Mouse (Mus musculus) midbrain, embryonic 11.5 days (tissue): ENCODE data around the gene Dhrs9. TPM values are rescaled to one million over a fixed set of nuclear protein-coding genes. Genes with fewer than 3 reads are reported as not detected.
A peak's percentile ranks its signal among the peaks of the same experiment; 100 is the strongest.
"Not testable (repeated sequence)": the region's sequence is repeated elsewhere in the genome, so short reads cannot be mapped to it uniquely, and the experiment has no call there.

Experiments
- ATAC-seq: fragments of 200-750 bp; cut with Nextera tagmentation; 2 replicates; pipeline ENCODE4 v1.8.0; 2017; ENCODE audit warnings: moderate TSS enrichment, moderate library complexity; ENCODE audit not compliant: low FRiP score
- DNase-seq: peaks from one replicate; pipeline ENCODE4 v3.0.0; 2015; ENCODE audit warnings: low spot score; ENCODE audit errors: missing footprints
- H3K27ac ChIP-seq: fragments of 300-500 bp; sonication (generic); 2 replicates; pipeline ENCODE4 v1.5.1; 2014; ENCODE audit warnings: low read depth, low read length
- H3K27me3 ChIP-seq: fragments of 300-500 bp; sonication (generic); 2 replicates; pipeline ENCODE4 v1.6.1; 2014; ENCODE audit warnings: mild to moderate bottlenecking, low read length, moderate library complexity, mixed read lengths; ENCODE audit not compliant: control insufficient read depth, insufficient read depth
- H3K36me3 ChIP-seq: fragments of 300-500 bp; sonication (generic); 2 replicates; pipeline ENCODE4 v1.6.1; 2014; ENCODE audit warnings: mild to moderate bottlenecking, low read length, moderate library complexity, mixed read lengths; ENCODE audit not compliant: control insufficient read depth, insufficient read depth
- H3K4me1 ChIP-seq: fragments of 300-500 bp; sonication (generic); 2 replicates; pipeline ENCODE4 v1.6.1; 2014; ENCODE audit warnings: low read length; ENCODE audit not compliant: control insufficient read depth, insufficient read depth
- H3K4me2 ChIP-seq: fragments of 300-500 bp; sonication (generic); 2 replicates; pipeline ENCODE4 v1.6.1; 2014; ENCODE audit warnings: mild to moderate bottlenecking, moderate library complexity
- H3K4me3 ChIP-seq: fragments of 300-500 bp; sonication (generic); 2 replicates; pipeline ENCODE4 v1.5.1; 2014; ENCODE audit warnings: low read depth, low read length
- H3K9ac ChIP-seq: fragments of 300-500 bp; sonication (generic); 2 replicates; pipeline ENCODE4 v1.6.1; 2014; ENCODE audit warnings: low read length
- H3K9me3 ChIP-seq: fragments of 300-500 bp; sonication (generic); 2 replicates; pipeline ENCODE4 v1.6.1; 2016; ENCODE audit warnings: low read length; ENCODE audit not compliant: control insufficient read depth
- WGBS: fragments of 180-500 bp; shearing (Covaris S2); extraction: QIAGEN DNeasy Blood & Tissue Kit; methylation state at CpG from one replicate; pipeline ENCODE4 v1.1.7; 2014; 5-methylcytosine and 5-hydroxymethylcytosine counted together
- polyA plus RNA-seq: library from polyadenylated mRNA; unstranded; fragments of >200 nt; fragmentation: Nextera tagmentation; extraction: Ambion mirVana; gene quantifications from 2 replicates; pipeline ENCODE4 v1.2.1, GENCODE M21; 2014

The Dhrs9 gene
- not detected in 2 replicates for polyA plus RNA-seq

DNA sequence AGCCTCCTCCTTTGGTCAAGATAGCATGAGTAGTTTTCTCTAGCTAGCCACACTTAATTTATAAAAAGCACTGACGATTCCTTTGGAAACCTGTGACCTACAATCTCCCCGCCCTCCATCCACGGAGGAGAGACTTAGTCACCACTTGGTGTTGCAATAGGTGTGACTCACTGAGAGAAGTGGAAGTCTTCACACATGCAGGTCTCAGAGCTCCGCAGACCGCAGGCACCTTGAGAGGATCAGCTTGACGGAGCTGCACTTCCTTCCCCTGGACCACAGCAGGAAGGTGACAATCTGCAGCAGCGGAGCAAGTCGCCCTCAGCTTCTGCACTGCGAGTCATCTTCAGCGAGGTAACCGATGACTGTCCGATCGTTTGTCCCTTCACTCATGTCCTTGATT is at the start of gene Dhrs9:
Gene Dhrs9, plus strand, starts transcription at position 165 of the 400 bp plus-strand sequence.
- Histone ChIP-seq H3K9me3 (no peaks in the 10 kb centered on the region), H3K4me3 (no peak within 1 kb of the TSS), H3K9ac (no peak within 1 kb of the TSS), H3K36me3 (no peaks in the 10 kb centered on the region), H3K27ac (no peak within 1 kb of the TSS), H3K4me1 (no peaks in the 10 kb centered on the region), H3K27me3 (no peaks in the 10 kb centered on the region), H3K4me2 (no peak within 1 kb of the TSS)
- no peak for ATAC-seq
- 82% methylated on average over 13 of the region's 13 CpGs for WGBS
- DNase-seq = no peak

DNA sequence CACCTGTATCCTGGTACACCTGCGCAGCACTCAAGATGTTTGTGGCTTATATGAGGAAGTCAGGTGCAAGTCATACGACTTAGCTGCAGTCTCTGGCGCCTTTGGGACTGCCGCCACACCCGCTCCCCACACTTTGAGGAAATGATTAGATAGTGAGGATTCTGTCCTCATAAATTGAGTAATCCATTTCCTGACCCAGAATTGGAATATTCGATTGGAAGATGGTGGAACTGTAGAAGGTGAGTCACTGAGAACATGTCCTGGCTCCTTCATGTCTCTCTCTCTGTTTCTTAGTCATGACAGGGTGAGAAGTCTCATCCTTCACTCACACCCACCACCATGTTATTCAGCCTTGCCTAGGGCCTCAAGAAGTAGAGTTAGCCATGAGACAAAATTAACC is 48.7 kb upstream of the Dhrs9 start:
- H3K27ac ChIP-seq = not testable (repeated sequence)

DNA sequence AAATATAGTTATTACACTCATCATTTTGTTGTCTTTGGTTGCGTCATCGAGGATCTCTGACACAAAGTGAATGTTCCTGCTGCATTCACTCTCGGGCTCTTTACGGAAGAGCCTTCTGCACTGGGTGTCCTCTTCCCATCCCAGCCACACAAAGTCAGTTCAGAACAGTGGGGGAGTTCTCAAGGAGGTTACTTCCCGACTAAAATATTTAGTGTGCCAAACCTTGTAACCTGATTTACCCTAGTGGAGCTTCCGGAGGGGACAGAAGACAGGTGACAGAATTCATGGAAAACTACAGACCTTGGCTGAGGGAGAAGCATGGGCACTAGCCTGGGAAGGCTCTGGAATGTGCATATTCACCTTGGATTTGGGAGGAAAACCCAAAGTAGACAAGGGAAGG is 38.7 kb upstream of the Dhrs9 start:
- no peak for ATAC-seq
- 89% methylated on average over 6 of the region's 6 CpGs for WGBS
- Histone ChIP-seq H3K4me1 (no peaks in the 10 kb centered on the region), H3K4me3 (no peak overlapping the region), H3K27ac (no peak overlapping the region), H3K9ac (no peak overlapping the region), H3K4me2 (no peak overlapping the region), H3K36me3 (no peaks in the 10 kb centered on the region), H3K27me3 (no peaks in the 10 kb centered on the region), H3K9me3 (no peaks in the 10 kb centered on the region)
- no peak for DNase-seq

More for the DNA sequence above, 48.7 kb upstream of the Dhrs9 start:
- H3K4me1 ChIP-seq, H3K27me3 ChIP-seq, DNase-seq, H3K36me3 ChIP-seq, H3K4me3 ChIP-seq, H3K9ac ChIP-seq, H3K9me3 ChIP-seq, ATAC-seq, H3K4me2 ChIP-seq: not testable (repeated sequence)
- 92% methylated on average over 5 of the region's 6 CpGs for WGBS

DNA sequence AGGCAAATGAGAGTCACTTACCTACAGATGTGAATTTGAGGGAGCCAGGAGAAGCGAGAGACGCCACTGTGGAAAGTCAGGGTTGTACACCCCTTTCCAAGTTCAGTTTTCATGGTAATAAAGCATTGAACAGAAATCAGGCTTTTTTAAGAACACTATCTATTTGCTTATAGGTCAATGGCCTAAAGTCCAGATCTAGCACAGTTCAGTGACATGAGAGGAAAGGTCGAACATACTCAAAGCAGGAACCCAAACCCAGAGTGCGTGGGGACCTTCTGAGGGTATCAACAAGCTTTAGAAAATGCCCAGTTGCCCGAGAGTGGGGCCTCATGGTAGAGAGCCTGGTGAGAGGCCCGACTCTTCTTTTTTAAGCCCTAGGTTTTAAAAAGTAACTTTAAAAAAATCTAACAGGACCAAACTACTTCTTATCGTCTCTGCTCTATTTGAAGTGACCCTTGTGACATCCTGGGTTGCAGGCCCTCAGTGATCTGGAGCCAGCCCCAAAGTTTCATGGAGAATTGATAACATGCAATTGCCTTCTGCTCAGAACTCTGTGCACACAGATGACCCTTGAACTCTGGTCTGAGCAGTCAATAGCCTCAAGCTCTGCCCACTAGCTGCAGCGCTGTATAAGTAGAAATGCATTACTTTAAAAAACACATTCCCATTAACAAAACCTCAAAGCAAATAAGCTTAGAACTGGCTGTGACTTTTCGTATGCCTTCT is 37.6 kb upstream of the Dhrs9 start, which contains the start of gene Abcb11:
Gene Abcb11, minus strand, starts transcription at position 121 of the 726 bp plus-strand sequence.
- Histone ChIP-seq H3K4me1 (no peaks in the 10 kb centered on the region), H3K27ac (no peak within 1 kb of the TSS), H3K4me2 (no peak within 1 kb of the TSS), H3K9ac (no peak within 1 kb of the TSS), H3K9me3 (no peaks in the 10 kb centered on the region), H3K4me3 (no peak within 1 kb of the TSS), H3K27me3 (no peaks in the 10 kb centered on the region), H3K36me3 (no peaks in the 10 kb centered on the region)
- ATAC-seq = no peak
- 89% methylated on average over 9 of the region's 9 CpGs for WGBS
- DNase-seq = no peak

DNA sequence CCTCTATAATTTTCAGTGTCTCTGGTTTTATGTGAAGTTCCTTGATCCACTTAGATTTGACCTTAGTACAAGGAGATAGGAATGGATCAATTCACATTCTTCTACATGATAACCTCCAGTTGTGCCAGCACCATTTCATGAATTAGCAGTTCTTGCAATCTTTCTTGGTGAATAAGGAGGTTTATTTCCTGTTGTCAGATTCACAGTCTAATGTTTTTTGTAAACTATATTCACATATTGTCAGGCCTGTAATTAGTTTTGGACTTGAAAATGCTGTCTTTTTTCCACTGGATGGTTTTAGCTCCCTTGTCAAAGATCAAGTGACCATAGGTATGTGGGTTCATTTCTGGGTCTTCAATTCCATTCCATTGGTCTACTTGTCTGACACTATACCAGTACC is 24.8 kb upstream of the Dhrs9 start:
- H3K27me3 ChIP-seq, H3K27ac ChIP-seq, H3K4me2 ChIP-seq, DNase-seq, H3K4me3 ChIP-seq, H3K9me3 ChIP-seq, H3K4me1 ChIP-seq, H3K36me3 ChIP-seq, H3K9ac ChIP-seq: not testable (repeated sequence)
- ATAC-seq = peak; percentile 100

DNA sequence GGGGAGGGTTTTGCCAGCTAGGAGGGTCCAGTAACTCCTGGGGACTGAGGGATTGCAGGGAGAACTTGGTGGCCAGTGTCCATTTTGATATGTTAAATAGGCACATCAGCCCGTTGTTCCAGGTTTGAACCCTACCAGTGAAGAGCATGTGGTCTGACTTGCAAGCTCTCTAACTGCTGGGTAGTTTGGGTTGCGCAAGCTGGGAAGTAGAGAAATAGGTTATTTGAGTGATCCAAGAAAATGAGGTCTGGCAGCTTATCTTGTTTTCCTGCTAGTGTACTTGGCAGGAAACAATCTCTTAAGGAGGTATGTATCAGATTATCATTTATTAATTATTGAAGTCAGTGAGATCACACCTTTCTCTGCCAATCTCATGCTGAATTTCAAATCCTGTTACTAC is 15.4 kb upstream of the Dhrs9 start:
- H3K4me3 ChIP-seq = no peak overlapping the region
- no peaks in the 10 kb centered on the region for H3K36me3 ChIP-seq
- H3K9me3 ChIP-seq = no peaks in the 10 kb centered on the region
- 85% methylated on average over 2 of the region's 2 CpGs for WGBS
- no peaks in the 10 kb centered on the region for H3K27me3 ChIP-seq
- H3K4me1 ChIP-seq = no peaks in the 10 kb centered on the region
- DNase-seq (no peak), ATAC-seq (no peak)
- H3K9ac ChIP-seq = no peak overlapping the region
- no peak overlapping the region for H3K27ac ChIP-seq
- no peak overlapping the region for H3K4me2 ChIP-seq

DNA sequence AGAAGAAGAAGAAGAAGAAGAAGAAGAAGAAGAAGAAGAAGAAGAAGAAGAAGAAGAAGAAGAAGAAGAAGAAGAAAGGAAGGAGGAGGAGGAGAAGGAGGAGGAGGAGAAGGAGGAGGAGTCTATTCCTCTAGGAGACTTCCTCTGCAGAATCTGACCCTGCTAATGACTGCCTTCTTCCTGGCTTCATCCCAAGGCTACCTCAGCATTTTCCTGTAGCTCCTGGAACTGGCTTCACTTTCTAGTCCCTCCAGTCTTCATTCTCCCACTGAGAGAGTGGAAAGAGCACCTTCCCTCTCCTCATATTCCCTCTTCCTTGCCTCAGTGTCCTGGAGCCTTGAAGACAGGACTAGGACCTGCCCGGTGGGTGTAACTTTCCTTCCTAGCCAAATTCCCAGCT is 15.0 kb upstream of the Dhrs9 start:
- H3K4me1 ChIP-seq = no peaks in the 10 kb centered on the region
- no peak overlapping the region for H3K4me3 ChIP-seq
- H3K27ac ChIP-seq = no peak overlapping the region
- WGBS = 92% methylated on average over 1 of the region's 1 CpGs
- no peak overlapping the region for H3K4me2 ChIP-seq
- H3K9ac ChIP-seq = no peak overlapping the region
- ATAC-seq (no peak), DNase-seq (no peak)
- no peaks in the 10 kb centered on the region for H3K27me3 ChIP-seq
- H3K9me3 ChIP-seq = no peaks in the 10 kb centered on the region
- H3K36me3 ChIP-seq = no peaks in the 10 kb centered on the region

DNA sequence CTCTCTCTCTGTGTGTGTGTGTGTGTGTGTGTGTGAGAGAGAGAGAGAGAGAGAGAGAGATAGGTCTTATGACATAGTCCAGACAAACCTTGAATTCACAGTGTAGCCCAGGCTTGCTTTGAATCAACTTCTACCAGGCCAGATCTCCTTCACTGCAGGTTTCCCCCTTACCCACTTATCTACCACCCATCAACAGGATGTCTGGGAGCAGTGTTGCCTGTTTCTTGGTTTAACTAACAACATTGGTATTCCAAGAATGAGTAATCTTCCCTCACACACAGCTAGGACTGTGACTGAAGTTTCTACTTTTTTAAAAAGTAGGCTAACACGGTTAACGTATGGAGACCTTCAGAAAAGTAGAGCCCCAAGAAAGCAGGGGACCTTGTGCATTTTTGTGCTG is 3.5 kb upstream of the Dhrs9 start:
- Histone ChIP-seq H3K4me2 (no peak overlapping the region), H3K27me3 (no peaks in the 10 kb centered on the region), H3K9me3 (no peaks in the 10 kb centered on the region), H3K27ac (no peak overlapping the region), H3K9ac (no peak overlapping the region), H3K36me3 (no peaks in the 10 kb centered on the region), H3K4me3 (no peak overlapping the region), H3K4me1 (no peaks in the 10 kb centered on the region)
- DNase-seq = no peak
- 87% methylated on average over 2 of the region's 2 CpGs for WGBS
- ATAC-seq = no peak

DNA sequence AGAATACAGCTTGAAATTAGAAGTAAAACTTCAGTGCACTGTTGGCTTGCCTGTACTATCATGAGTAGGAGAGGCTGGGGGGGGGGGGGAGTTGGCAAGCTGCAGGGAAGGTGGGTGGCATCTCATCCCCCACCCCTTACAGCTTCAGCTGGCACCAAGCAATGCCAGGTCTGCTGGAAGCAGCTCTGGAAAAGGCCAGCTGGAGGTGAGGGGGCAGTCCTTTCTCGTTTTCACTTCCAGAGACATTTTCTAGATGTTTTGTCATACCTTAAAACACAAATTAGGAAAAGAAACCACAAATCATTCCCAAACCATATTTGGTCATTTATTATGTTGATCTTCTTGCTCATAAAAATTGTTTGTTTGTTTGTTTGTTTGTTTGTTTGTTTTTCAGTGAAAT is 444 bp upstream of the Dhrs9 start:
- WGBS = 83% methylated on average over 1 of the region's 1 CpGs
- no peak overlapping the region for H3K9ac ChIP-seq
- H3K4me3 ChIP-seq = no peak overlapping the region
- no peaks in the 10 kb centered on the region for H3K36me3 ChIP-seq
- H3K27ac ChIP-seq = no peak overlapping the region
- no peaks in the 10 kb centered on the region for H3K9me3 ChIP-seq
- ATAC-seq (no peak), DNase-seq (no peak)
- no peaks in the 10 kb centered on the region for H3K27me3 ChIP-seq
- H3K4me1 ChIP-seq = no peaks in the 10 kb centered on the region
- H3K4me2 ChIP-seq = no peak overlapping the region
